Mouse (Mus musculus) liver, embryonic 16.5 days (tissue): ENCODE data around the gene Vezt. TPM values are rescaled to one million over a fixed set of nuclear protein-coding genes. Genes with fewer than 3 reads are reported as not detected.

ENCODE experiments used
- ATAC-seq: fragments of 200-750 bp; cut with Nextera tagmentation; 2 replicates; pipeline ENCODE4 v1.8.0; 2017; ENCODE audit warnings: low read depth, mild to moderate bottlenecking, moderate number of reproducible peaks, moderate library complexity
- H3K27ac ChIP-seq: fragments of 300-500 bp; sonication (generic); 2 replicates; pipeline ENCODE4 v1.5.1; 2014; ENCODE audit warnings: mild to moderate bottlenecking, low read length
- H3K27me3 ChIP-seq: fragments of 300-500 bp; sonication (generic); 2 replicates; pipeline ENCODE4 v1.6.1; 2014; ENCODE audit warnings: low read depth, low read length, mixed read lengths; ENCODE audit not compliant: control insufficient read depth, insufficient read depth
- H3K36me3 ChIP-seq: fragments of 300-500 bp; sonication (generic); 2 replicates; pipeline ENCODE4 v1.6.1; 2014; ENCODE audit warnings: mild to moderate bottlenecking; ENCODE audit not compliant: control insufficient read depth, insufficient read depth
- H3K4me1 ChIP-seq: fragments of 300-500 bp; sonication (generic); 2 replicates; pipeline ENCODE4 v1.6.1; 2014; ENCODE audit warnings: low read depth, low read length, mixed read lengths; ENCODE audit not compliant: control insufficient read depth
- H3K4me2 ChIP-seq: fragments of 300-500 bp; sonication (generic); 2 replicates; pipeline ENCODE4 v1.6.1; 2014; ENCODE audit warnings: low read depth, low read length, mixed read lengths
- H3K4me3 ChIP-seq: fragments of 300-500 bp; sonication (generic); 2 replicates; pipeline ENCODE4 v1.5.1; 2014; ENCODE audit warnings: low read depth, mild to moderate bottlenecking, low read length
- H3K9ac ChIP-seq: fragments of 300-500 bp; sonication (generic); 2 replicates; pipeline ENCODE4 v1.6.1; 2014; ENCODE audit warnings: low read depth, low read length
- H3K9me3 ChIP-seq: fragments of 300-500 bp; sonication (generic); replicated peaks from 2 replicates; pipeline ENCODE4 v1.6.1; 2016; ENCODE audit warnings: low read length; ENCODE audit not compliant: control insufficient read depth
- WGBS: fragments of 180-500 bp; shearing (Covaris S2); extraction: QIAGEN DNeasy Blood & Tissue Kit; methylation state at CpG from one replicate; pipeline ENCODE4 v1.1.7; 2014; ENCODE audit not compliant: insufficient replicate concordance; 5-methylcytosine and 5-hydroxymethylcytosine counted together
- polyA plus RNA-seq: library from polyadenylated mRNA; unstranded; fragments of >200 nt; fragmentation: Nextera tagmentation; extraction: Ambion mirVana; gene quantifications from 2 replicates; pipeline ENCODE4 v1.2.1, GENCODE M21; 2015

Gene Vezt
- polyA plus RNA-seq, 1 experiment from 2014 or later = 10.4 TPM

DNA sequence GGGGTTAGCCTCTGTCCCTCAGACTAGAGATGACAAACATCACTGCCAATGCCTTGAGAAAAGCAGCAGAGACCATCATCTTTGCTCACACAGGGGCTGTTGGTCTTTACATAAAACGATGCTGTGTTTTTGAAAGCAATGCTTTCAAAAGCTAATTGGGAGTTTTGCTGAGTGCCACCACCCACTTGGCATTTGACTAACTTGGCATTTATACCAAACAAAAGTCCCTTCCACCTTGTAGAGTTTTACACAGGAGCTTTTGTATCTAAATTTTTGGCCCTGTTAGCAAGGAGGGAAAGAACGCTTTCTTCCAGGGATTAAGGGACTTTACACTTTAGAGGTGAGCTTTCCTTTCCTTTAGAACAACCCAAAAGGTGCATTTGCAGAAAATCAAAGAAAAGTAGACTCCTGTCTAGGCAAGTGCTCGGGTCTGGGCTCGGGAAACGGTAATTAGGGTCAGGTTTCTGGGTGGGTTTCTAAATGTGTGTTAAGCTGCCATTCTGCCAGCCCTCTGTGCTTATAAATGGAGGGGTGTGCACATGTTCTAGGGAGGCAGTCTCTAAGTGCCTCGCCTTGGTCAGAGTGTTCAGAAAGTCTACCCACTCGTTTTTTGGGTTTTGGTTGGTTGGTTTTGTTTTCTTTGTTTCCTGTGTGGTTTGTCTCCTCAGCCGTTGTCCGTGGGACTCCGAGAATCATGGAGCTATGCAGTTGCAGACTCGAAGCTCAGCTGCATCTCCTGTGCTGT is 119.9 kb downstream of the Vezt start:
- Histone ChIP-seq H3K4me3 (no peak overlapping the region), H3K36me3 (no peaks in the 10 kb centered on the region), H3K9ac (no peak overlapping the region), H3K9me3 (no peaks in the 10 kb centered on the region), H3K4me1 (peaks cover 29% of the 10 kb centered on the region), H3K27me3 (no peaks in the 10 kb centered on the region), H3K27ac (no peak overlapping the region), H3K4me2 (no peak overlapping the region)
- ATAC-seq = no peak
- WGBS = 32% methylated on average over 11 of the region's 11 CpGs

DNA sequence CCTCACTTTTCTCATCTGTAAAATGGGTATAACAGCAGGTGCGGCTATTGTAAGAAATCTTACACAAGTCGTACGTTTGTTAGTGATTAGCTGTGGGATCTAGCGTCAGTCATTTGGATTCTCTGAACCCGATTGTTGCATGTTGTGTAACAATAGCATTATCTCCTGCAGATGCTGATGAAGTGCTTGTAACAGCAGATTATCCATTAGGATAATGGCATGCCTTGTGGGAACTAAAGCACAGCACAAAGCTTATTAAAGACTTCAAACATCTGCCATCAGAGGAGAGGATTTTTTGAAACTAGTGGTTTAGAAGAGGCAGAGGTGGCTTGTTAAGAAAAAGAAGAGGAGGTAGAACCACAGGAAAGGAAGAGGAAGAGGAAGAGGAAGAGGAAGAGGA is 122.1 kb downstream of the Vezt start:
- ATAC-seq = no peak
- H3K27me3 ChIP-seq = no peaks in the 10 kb centered on the region
- peaks cover 28% of the 10 kb centered on the region for H3K4me1 ChIP-seq
- 71% methylated on average over 5 of the region's 5 CpGs for WGBS
- H3K36me3 ChIP-seq = no peaks in the 10 kb centered on the region
- no peak overlapping the region for H3K4me3 ChIP-seq
- no peak overlapping the region for H3K27ac ChIP-seq
- H3K9me3 ChIP-seq = no peaks in the 10 kb centered on the region
- H3K4me2 ChIP-seq = no peak overlapping the region
- no peak overlapping the region for H3K9ac ChIP-seq

DNA sequence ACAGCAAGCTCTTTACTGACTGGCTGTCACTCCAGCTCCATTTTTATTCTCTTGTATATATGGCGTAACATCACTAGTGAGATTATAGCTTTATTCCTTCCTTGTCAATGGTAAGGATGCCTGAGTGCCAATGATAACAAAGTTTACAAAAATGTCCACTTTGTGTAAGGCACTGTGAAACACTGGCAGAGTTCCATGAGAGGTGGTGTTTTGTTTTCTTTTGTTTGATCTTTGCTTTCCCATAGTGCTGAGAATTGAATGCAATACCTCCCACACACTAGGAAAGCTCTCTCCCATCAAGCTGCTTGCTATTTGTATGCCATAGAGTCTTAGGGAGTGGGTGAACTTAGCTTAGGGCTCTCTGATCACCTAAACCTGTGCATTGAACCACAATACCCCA is 122.7 kb downstream of the Vezt start:
- H3K27ac ChIP-seq = peak overlapping the region; percentile 72
- no peaks in the 10 kb centered on the region for H3K9me3 ChIP-seq
- no peak for ATAC-seq
- 33% methylated on average over 1 of the region's 1 CpGs for WGBS
- H3K4me1 ChIP-seq = peaks cover 23% of the 10 kb centered on the region
- no peak overlapping the region for H3K4me3 ChIP-seq
- H3K27me3 ChIP-seq = no peaks in the 10 kb centered on the region
- H3K36me3 ChIP-seq = no peaks in the 10 kb centered on the region
- H3K9ac ChIP-seq = no peak overlapping the region
- H3K4me2 ChIP-seq = no peak overlapping the region

DNA sequence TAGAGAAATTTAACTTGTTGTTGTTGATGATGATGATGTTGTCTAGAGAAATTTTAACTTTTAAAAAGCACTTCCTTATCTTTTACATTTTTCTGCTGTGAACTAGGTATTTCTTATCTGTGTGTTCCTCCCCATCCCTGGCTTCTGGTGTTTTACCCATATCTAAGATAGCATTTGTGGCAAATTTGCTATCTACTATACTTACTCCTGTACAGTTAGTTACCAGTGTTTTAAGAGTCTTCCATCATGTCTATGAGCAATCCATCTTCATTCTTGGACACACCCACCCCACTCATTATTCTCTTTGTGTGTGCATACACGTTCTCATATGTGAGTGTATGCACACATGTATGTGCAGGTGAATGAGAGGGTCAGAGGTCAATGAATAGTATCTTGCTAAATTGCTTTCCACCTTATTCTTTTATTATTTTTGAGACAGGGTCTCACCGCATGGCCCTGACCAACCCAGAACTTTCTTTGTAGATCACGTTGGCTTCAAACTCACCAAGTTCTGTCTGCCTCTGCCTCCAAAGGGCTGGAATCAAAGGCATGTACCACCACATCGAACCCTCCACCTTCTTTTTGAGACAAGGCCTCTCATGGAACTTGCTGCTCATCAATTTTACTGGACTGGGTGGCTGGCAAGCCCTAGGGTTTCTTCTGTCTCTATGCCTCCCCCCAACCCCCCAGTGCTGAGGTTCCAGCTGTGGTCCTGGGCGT is 123.3 kb downstream of the Vezt start:
- Histone ChIP-seq H3K27me3 (no peaks in the 10 kb centered on the region), H3K4me3 (no peak overlapping the region), H3K4me2 (peak overlapping the region; percentile 33), H3K9ac (no peak overlapping the region), H3K36me3 (no peaks in the 10 kb centered on the region), H3K9me3 (no peaks in the 10 kb centered on the region), H3K4me1 (peaks cover 20% of the 10 kb centered on the region), H3K27ac (peak overlapping the region; percentile 72)
- 68% methylated on average over 5 of the region's 5 CpGs for WGBS
- ATAC-seq = peak; percentile 86

DNA sequence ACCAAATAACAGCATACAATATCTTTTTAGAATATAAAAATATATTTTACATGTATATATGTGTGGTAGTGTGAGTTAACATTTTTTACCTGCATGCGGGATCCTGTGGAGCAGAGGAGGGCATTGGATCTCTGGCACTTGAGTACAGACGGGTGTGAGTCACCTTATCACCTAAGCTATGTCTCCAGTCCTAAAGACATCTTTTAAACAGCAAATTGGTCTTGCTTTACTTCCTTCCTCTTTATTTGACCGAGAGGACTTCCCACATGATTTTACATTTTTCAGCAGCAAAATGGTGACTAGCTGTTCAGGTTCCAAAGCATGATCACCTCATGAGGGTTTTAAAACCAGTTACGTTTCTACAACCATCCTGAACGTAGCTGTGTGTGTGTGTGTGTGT is 124.3 kb downstream of the Vezt start:
- ATAC-seq = no peak
- WGBS = 21% methylated on average over 5 of the region's 5 CpGs
- no peak overlapping the region for H3K4me2 ChIP-seq
- no peaks in the 10 kb centered on the region for H3K36me3 ChIP-seq
- H3K4me1 ChIP-seq = peaks cover 20% of the 10 kb centered on the region
- no peak overlapping the region for H3K4me3 ChIP-seq
- no peaks in the 10 kb centered on the region for H3K27me3 ChIP-seq
- H3K27ac ChIP-seq = peak overlapping the region; percentile 72
- H3K9me3 ChIP-seq = no peaks in the 10 kb centered on the region
- no peak overlapping the region for H3K9ac ChIP-seq

DNA sequence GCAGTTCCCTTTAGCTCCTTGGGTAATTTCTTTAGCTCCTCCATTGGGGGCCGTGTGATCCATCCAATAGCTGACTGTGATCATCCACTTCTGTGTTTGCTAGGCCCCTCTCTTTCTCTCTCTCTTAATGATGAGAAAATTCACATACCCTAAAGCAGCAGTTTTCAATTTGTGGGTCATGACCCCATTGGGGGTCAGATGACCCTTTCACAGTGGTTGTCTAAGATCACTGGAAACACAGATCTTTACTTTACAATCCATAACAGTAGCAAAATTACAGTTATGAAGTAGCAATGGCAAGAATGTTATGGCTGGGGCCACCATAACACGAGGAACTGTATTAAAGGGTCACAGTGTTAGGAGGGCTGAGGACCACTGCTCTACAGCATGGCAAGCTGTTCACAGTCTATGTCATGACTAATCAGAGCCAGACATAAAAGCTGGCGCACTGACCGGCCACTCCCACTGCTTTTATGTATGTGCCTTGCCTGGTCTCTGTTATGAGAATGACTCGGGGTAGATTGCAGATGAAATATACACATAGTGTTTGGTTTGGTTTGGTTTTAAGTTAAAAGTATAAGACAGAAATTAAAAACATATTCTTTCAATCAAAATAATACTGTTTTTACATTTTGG is 125.7 kb downstream of the Vezt start:
- Histone ChIP-seq H3K9ac (no peak overlapping the region), H3K27ac (no peak overlapping the region), H3K36me3 (no peaks in the 10 kb centered on the region), H3K4me3 (no peak overlapping the region), H3K4me1 (peaks cover 20% of the 10 kb centered on the region), H3K4me2 (no peak overlapping the region), H3K9me3 (no peaks in the 10 kb centered on the region), H3K27me3 (no peaks in the 10 kb centered on the region)
- no peak; the same call in 1 of the 2 replicates for ATAC-seq
- 67% methylated on average over 5 of the region's 5 CpGs for WGBS

DNA sequence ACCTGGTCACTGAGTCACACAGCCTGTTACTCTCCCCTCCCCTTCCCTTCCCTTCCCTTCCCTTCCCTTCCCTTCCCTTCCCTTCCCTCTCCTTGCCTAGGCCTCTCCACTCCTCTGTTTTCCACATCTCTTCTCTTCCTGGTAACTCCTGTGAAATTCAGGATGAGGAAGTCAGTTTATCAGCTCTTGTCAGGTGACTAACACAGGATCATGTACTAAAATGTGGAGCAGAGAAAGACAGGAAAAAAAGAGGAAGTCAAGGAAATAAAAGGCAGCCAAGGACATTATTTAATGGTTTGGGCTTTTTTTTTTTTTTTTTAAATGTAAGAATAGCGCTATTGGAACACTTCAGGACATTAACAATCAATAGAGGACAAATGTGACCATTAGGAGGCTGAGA is 126.6 kb downstream of the Vezt start:
- peaks cover 20% of the 10 kb centered on the region for H3K4me1 ChIP-seq
- ATAC-seq = no peak
- H3K4me2 ChIP-seq = no peak overlapping the region
- no peak overlapping the region for H3K4me3 ChIP-seq
- WGBS = 64% methylated on average over 1 of the region's 1 CpGs
- H3K27me3 ChIP-seq = no peaks in the 10 kb centered on the region
- no peaks in the 10 kb centered on the region for H3K9me3 ChIP-seq
- no peak overlapping the region for H3K27ac ChIP-seq
- H3K36me3 ChIP-seq = no peaks in the 10 kb centered on the region
- no peak overlapping the region for H3K9ac ChIP-seq

DNA sequence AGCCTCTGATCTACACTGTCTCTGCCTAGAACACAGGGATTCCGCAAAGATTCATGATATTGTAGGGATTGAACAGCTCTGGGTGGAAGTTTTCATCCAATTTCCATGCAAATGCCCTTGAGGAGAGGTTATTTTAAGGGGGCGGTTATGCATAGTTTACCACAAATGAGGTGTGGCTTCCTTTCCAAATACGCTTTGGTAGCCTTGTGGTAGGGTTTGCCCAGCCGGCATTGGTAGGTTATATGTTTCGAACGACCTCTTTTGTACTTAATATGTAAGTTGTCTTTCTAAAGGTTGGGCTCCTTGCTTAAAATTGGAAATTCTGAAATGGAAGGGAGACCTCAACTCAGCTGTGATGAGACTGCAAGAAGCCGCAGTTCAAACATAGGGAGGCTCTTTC is 127.1 kb downstream of the Vezt start:
- Histone ChIP-seq H3K4me3 (no peak overlapping the region), H3K9ac (no peak overlapping the region), H3K4me2 (no peak overlapping the region), H3K27ac (no peak overlapping the region), H3K27me3 (no peaks in the 10 kb centered on the region), H3K4me1 (peaks cover 20% of the 10 kb centered on the region), H3K9me3 (no peaks in the 10 kb centered on the region), H3K36me3 (no peaks in the 10 kb centered on the region)
- 49% methylated on average over 7 of the region's 7 CpGs for WGBS
- ATAC-seq = no peak

DNA sequence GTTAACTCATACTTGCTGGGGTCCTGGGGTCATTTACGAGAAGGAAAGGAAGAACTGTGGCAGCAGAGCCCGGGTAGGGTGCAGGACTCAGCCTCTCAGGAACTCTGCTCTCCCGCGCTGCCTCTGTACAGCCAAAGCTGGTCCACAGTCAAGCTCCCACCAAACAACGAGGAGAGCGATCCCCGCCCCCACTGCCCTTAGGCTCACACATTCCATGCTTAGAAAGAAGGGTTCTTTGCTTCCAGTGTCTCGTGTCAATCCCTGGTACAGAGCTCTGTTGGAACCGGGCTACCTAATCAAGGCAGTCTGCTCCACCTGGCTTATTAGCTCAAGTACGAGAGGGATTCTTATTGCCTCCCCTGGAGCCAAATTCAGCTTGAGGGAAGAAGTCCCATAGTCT is 128.2 kb downstream of the Vezt start:
- H3K36me3 ChIP-seq = no peaks in the 10 kb centered on the region
- H3K9me3 ChIP-seq = no peaks in the 10 kb centered on the region
- WGBS = 69% methylated on average over 10 of the region's 10 CpGs
- H3K27ac ChIP-seq = no peak overlapping the region
- H3K4me1 ChIP-seq = peaks cover 13% of the 10 kb centered on the region
- no peak for ATAC-seq
- no peak overlapping the region for H3K4me2 ChIP-seq
- no peak overlapping the region for H3K4me3 ChIP-seq
- no peaks in the 10 kb centered on the region for H3K27me3 ChIP-seq
- H3K9ac ChIP-seq = no peak overlapping the region
